Mouse (Mus musculus): Measurements from ENCODE around the gene Lcn3. TPM values are rescaled to one million over a fixed set of nuclear protein-coding genes. Genes with fewer than 3 reads are reported as not detected.

Gene Lcn3
- total and polyA plus RNA-seq, 3 experiments, result not detected

GRCm38 (mm10) chr2:25758064-25758625, 7.2 kb upstream of the Lcn3 start:
- DNase-seq (ENCODE audit: low spot score) (no peak), ATAC-seq (ENCODE audit: extremely low read depth, insufficient number of reproducible peaks, low FRiP score, poor library complexity, severe bottlenecking) (no peak)
- no peak overlapping the region for H3K4me3 ChIP-seq (ENCODE audit: low read depth, low read length)
- no peaks in the 10 kb centered on the region for H3K9me3 ChIP-seq (replicated peaks)
- no peaks in the 10 kb centered on the region; the same call in 1 of the 2 replicates for H3K27me3 ChIP-seq (ENCODE audit: insufficient read depth, low read length)
- H3K36me3 ChIP-seq (replicated peaks), result no peaks in the 10 kb centered on the region
- TF ChIP-seq CTCF (IDR thresholded peaks at IDR 0.05; ENCODE audit: low read depth, low read length) (no peak), GATA1 (IDR thresholded peaks at IDR 0.05; ENCODE audit: borderline replicate concordance, low read length) (no peak), GATA2 (IDR thresholded peaks at IDR 0.05; ENCODE audit: borderline replicate concordance, low read depth, low read length) (no peak), POLR2AphosphoS5 (IDR thresholded peaks at IDR 0.05; ENCODE audit: insufficient replicate concordance, low read depth, low read length) (no peak), TAL1 (conservative IDR thresholded peaks at IDR 0.05; ENCODE audit: low read depth, low read length) (no peak)
- no peaks in the 10 kb centered on the region for H3K4me1 ChIP-seq (ENCODE audit: insufficient read depth, low read depth, low read length)

GRCm38 (mm10) chr2:25767764-25768163, 2.4 kb downstream of the Lcn3 start:
- ATAC-seq (ENCODE audit: extremely low read depth, insufficient number of reproducible peaks, low FRiP score, poor library complexity, severe bottlenecking) (no peak), DNase-seq (ENCODE audit: low spot score) (no peak)
- H3K36me3 ChIP-seq (replicated peaks), result no peaks in the 10 kb centered on the region
- no peak for TF ChIP-seq CTCF (IDR thresholded peaks at IDR 0.05; ENCODE audit: low read depth, low read length)
- no peak for TF ChIP-seq POLR2AphosphoS5 (IDR thresholded peaks at IDR 0.05; ENCODE audit: insufficient replicate concordance, low read depth, low read length)
- TF ChIP-seq GATA1 (IDR thresholded peaks at IDR 0.05; ENCODE audit: borderline replicate concordance, low read length), result no peak
- no peak for TF ChIP-seq GATA2 (IDR thresholded peaks at IDR 0.05; ENCODE audit: borderline replicate concordance, low read depth, low read length)
- no peak for TF ChIP-seq TAL1 (conservative IDR thresholded peaks at IDR 0.05; ENCODE audit: low read depth, low read length)
- H3K9me3 ChIP-seq (replicated peaks), result no peaks in the 10 kb centered on the region
- H3K4me3 ChIP-seq (ENCODE audit: low read depth, low read length), result no peak overlapping the region
- H3K27me3 ChIP-seq (ENCODE audit: insufficient read depth, low read length), result peaks cover 34% of the 10 kb centered on the region
- no peaks in the 10 kb centered on the region for H3K4me1 ChIP-seq (ENCODE audit: insufficient read depth, low read depth, low read length)

- TF ChIP-seq TAL1 (conservative IDR thresholded peaks at IDR 0.05; ENCODE audit: low read depth, low read length) (no peak), GATA2 (IDR thresholded peaks at IDR 0.05; ENCODE audit: borderline replicate concordance, low read depth, low read length) (no peak), CTCF (IDR thresholded peaks at IDR 0.05; ENCODE audit: low read depth, low read length) (no peak), GATA1 (IDR thresholded peaks at IDR 0.05; ENCODE audit: borderline replicate concordance, low read length) (no peak), POLR2AphosphoS5 (IDR thresholded peaks at IDR 0.05; ENCODE audit: insufficient replicate concordance, low read depth, low read length) (no peak)
- no peaks in the 10 kb centered on the region for H3K4me1 ChIP-seq (ENCODE audit: insufficient read depth, low read depth, low read length)
- peaks cover 15% of the 10 kb centered on the region for H3K27me3 ChIP-seq (ENCODE audit: insufficient read depth, low read length)
- H3K4me3 ChIP-seq (ENCODE audit: low read depth, low read length), result no peak overlapping the region
- no peaks in the 10 kb centered on the region for H3K9me3 ChIP-seq (replicated peaks)
- no peak for DNase-seq (ENCODE audit: low spot score)
- H3K36me3 ChIP-seq (replicated peaks), result no peaks in the 10 kb centered on the region
- no peak for ATAC-seq (ENCODE audit: extremely low read depth, insufficient number of reproducible peaks, low FRiP score, poor library complexity, severe bottlenecking)
These were observed 8.1 kb downstream of the Lcn3 start for GRCm38 (mm10) chr2:25773507-25773906.

GRCm38 (mm10) chr2:25774640-25775039, 9.3 kb downstream of the Lcn3 start:
- ATAC-seq (ENCODE audit: extremely low read depth, insufficient number of reproducible peaks, low FRiP score, poor library complexity, severe bottlenecking) (no peak), DNase-seq (ENCODE audit: low spot score) (no peak)
- Histone ChIP-seq H3K27me3 (ENCODE audit: insufficient read depth, low read length) (peaks cover 5% of the 10 kb centered on the region), H3K36me3 (replicated peaks) (no peaks in the 10 kb centered on the region), H3K9me3 (replicated peaks) (no peaks in the 10 kb centered on the region), H3K4me1 (ENCODE audit: insufficient read depth, low read depth, low read length) (no peaks in the 10 kb centered on the region), H3K4me3 (ENCODE audit: low read depth, low read length) (no peak overlapping the region)
- TF ChIP-seq TAL1 (conservative IDR thresholded peaks at IDR 0.05; ENCODE audit: low read depth, low read length) (no peak), GATA1 (IDR thresholded peaks at IDR 0.05; ENCODE audit: borderline replicate concordance, low read length) (no peak), CTCF (IDR thresholded peaks at IDR 0.05; ENCODE audit: low read depth, low read length) (no peak), GATA2 (IDR thresholded peaks at IDR 0.05; ENCODE audit: borderline replicate concordance, low read depth, low read length) (no peak), POLR2AphosphoS5 (IDR thresholded peaks at IDR 0.05; ENCODE audit: insufficient replicate concordance, low read depth, low read length) (no peak)

- TF ChIP-seq GATA1 (IDR thresholded peaks at IDR 0.05; ENCODE audit: borderline replicate concordance, low read length) (no peak), GATA2 (IDR thresholded peaks at IDR 0.05; ENCODE audit: borderline replicate concordance, low read depth, low read length) (no peak), TAL1 (conservative IDR thresholded peaks at IDR 0.05; ENCODE audit: low read depth, low read length) (no peak), POLR2AphosphoS5 (IDR thresholded peaks at IDR 0.05; ENCODE audit: insufficient replicate concordance, low read depth, low read length) (no peak)
- no peak for DNase-seq (ENCODE audit: low spot score)
- peaks cover 2% of the 10 kb centered on the region for H3K27me3 ChIP-seq (ENCODE audit: insufficient read depth, low read length)
- no peaks in the 10 kb centered on the region for H3K9me3 ChIP-seq (replicated peaks)
- H3K4me1 ChIP-seq (ENCODE audit: insufficient read depth, low read depth, low read length), result no peaks in the 10 kb centered on the region
- no peak for ATAC-seq (ENCODE audit: extremely low read depth, insufficient number of reproducible peaks, low FRiP score, poor library complexity, severe bottlenecking)
- H3K36me3 ChIP-seq (replicated peaks), result no peaks in the 10 kb centered on the region
- H3K4me3 ChIP-seq (ENCODE audit: low read depth, low read length), result no peak overlapping the region
These were observed 10.6 kb downstream of the Lcn3 start for GRCm38 (mm10) chr2:25775991-25776390.

- ATAC-seq (ENCODE audit: extremely low read depth, insufficient number of reproducible peaks, low FRiP score, poor library complexity, severe bottlenecking), result no peak
- no peaks in the 10 kb centered on the region for H3K9me3 ChIP-seq (replicated peaks)
- TF ChIP-seq GATA1 (IDR thresholded peaks at IDR 0.05; ENCODE audit: borderline replicate concordance, low read length) (no peak), TAL1 (conservative IDR thresholded peaks at IDR 0.05; ENCODE audit: low read depth, low read length) (no peak), CTCF (IDR thresholded peaks at IDR 0.05; ENCODE audit: low read depth, low read length) (no peak), POLR2AphosphoS5 (IDR thresholded peaks at IDR 0.05; ENCODE audit: insufficient replicate concordance, low read depth, low read length) (no peak), GATA2 (IDR thresholded peaks at IDR 0.05; ENCODE audit: borderline replicate concordance, low read depth, low read length) (no peak)
These were observed 11.3 kb downstream of the Lcn3 start, which contains the start of gene Lcn11 for GRCm38 (mm10) chr2:25776717-25777116. Gene Lcn11, plus strand, starts transcription at chr2:25777017.

More at GRCm38 (mm10) chr2:25776717-25777116, 11.3 kb downstream of the Lcn3 start, which contains the start of gene Lcn11:
- H3K4me3 ChIP-seq (ENCODE audit: low read depth, low read length), result no peak within 1 kb of the TSS
- no peak for DNase-seq (ENCODE audit: low spot score)
- H3K36me3 ChIP-seq (replicated peaks), result no peaks in the 10 kb centered on the region
- no peaks in the 10 kb centered on the region for H3K4me1 ChIP-seq (ENCODE audit: insufficient read depth, low read depth, low read length)
- H3K27me3 ChIP-seq (ENCODE audit: insufficient read depth, low read length), result peaks cover 2% of the 10 kb centered on the region
